Mouse (Mus musculus) brain, embryonic 14.5 days (tissue): Measurements from ENCODE around the gene Hoxa4. TPM values are rescaled to one million over a fixed set of nuclear protein-coding genes. Genes with fewer than 3 reads are reported as not detected.

Experiments
- DNase-seq: peaks from one replicate; pipeline ENCODE4 v3.0.0-alpha.2; 2011; ENCODE audit warnings: low read depth
- CTCF ChIP-seq: fragments of 200-500 bp; IDR thresholded peaks from 2 replicates; pipeline ENCODE4 v1.5.1; 2012; ENCODE audit warnings: inconsistent platforms, mild to moderate bottlenecking, moderate library complexity, borderline replicate concordance; ENCODE audit not compliant: insufficient read depth, insufficient read length; ENCODE audit errors: extremely low read depth
- POLR2A ChIP-seq: fragments of 200-500 bp; IDR thresholded peaks from 2 replicates; pipeline ENCODE4 v1.6.1; 2012; ENCODE audit warnings: mild to moderate bottlenecking, inconsistent platforms, borderline replicate concordance; ENCODE audit not compliant: poor library complexity, insufficient read depth, insufficient read length, severe bottlenecking; ENCODE audit errors: extremely low read depth
- polyA plus RNA-seq: library from polyadenylated mRNA; depleted of rRNA; stranded (reverse); fragments of >200 nt; gene quantifications from 2 replicates; pipeline ENCODE4 v1.2.3, GENCODE M21; 2012

Gene Hoxa4
- polyA plus RNA-seq, 1 experiment, result 16.4 TPM

DNA sequence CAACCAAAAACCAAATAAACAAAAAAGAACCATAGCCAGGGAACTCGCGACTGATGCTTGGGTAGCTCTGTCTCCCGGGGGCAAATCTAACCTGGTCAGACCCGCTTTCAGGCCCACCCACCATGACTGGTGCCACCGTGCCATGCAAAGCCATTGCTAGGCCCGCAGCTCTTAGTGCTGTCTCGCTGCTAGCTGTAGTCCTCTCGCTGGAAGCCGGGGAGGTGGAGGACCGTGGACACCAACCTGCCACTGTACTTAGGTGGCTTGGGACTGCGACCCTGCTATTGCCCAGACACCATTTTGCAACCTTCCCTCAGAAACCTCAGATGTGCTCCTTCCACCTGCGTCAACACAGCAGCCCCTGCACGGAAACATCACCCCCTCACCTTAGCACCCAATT lies 20.4 kb upstream of the Hoxa4 start:
- no peak for TF ChIP-seq POLR2A
- TF ChIP-seq CTCF, result no peak
- no peak for DNase-seq

DNA sequence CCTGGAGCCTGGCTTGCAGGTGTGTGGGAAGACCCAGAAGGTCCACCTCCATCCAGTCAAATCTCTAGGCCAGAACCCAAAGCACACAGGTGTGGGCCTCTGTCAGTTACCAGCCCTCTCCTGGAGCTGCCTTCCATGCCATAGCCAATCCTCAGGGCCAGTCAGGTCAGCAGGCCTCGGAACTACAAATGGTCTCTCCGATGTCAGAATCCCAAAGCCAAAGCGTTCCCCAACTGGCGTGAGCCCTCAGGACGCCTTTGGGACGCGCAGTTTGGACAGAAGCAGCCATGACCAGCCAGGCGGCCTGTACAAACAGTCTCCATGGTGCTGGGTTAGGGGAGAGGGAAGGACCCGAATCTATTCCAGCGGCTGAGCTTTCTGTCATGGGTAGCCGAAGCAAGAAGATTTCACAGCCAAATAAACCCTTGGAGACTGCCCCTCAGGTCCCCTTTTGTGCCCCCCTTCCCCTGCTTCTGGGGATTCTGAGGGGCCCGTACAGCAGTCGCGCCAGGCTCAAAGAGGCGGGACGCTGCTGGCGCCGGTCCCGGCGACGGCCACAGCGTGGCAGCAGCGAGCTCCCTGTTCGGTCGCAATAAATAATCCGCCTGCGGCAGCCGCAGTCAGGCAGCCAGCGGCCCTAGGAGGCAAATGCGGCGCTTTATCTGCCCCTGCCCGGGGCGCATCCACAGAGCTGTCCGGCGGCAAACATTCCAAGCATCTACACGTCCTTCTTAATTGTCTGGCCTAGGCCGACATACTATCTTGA lies 19.8 kb upstream of the Hoxa4 start:
- peak; percentile 84 for DNase-seq
- TF ChIP-seq POLR2A (no peak), CTCF (peak; percentile 84)

DNA sequence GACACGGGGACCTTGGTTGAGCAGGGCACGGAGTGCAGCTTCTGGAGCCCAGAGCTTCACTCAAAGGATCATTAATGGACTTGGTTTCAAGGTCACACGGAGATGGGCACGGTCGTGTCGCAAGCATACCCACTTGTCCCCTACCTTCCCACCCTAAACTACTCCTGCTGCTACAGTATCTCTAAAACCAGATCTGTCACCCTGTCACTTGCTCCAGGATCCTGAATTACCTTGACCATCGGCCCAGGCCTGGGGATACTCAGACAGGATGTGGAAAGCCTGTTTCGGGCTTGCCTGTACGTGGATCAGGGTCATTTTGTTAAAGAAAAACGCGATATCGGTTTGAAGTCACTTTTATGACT lies 18.1 kb upstream of the Hoxa4 start:
- TF ChIP-seq CTCF (no peak), POLR2A (no peak)
- no peak for DNase-seq

DNA sequence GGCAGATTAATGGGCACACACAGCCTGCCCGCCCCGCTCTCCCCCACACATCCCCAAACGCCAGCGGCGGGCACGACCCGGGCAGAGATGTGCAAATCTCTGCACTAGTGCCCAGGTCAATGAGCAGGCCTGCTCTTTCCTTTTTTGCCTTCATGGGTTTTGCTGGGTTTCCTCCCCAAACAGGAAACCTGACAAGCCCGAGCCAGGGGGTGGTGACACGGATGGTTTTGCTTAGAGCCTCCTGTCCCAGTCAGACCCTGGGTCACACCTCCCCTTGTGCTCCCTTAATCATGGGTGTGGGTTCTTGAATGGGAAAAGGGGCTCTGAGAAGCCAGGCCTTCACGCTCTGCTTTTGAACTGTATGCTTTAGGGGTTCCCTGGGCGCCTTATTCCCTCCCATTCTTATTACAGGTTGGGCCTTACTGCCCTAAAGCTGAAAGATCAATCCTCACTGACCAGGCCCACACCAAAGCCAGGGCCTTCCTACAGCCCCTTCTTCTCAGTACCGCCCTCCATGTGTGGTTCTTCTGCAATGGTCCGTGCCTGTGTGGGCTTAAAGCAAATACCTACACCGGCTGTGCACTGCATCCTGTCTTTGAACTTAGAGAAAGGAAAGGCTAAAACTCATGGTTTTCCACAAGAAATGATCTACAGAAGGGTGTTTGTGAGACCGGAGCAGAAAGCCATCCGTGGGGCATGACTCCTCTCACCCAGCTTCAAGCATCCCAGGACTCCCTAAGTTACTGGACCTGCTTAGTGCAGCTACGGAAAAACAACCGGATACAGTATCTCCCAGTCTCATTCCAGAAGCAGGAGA lies 17.5 kb upstream of the Hoxa4 start:
- TF ChIP-seq POLR2A, result no peak
- TF ChIP-seq CTCF, result no peak
- no peak for DNase-seq

DNA sequence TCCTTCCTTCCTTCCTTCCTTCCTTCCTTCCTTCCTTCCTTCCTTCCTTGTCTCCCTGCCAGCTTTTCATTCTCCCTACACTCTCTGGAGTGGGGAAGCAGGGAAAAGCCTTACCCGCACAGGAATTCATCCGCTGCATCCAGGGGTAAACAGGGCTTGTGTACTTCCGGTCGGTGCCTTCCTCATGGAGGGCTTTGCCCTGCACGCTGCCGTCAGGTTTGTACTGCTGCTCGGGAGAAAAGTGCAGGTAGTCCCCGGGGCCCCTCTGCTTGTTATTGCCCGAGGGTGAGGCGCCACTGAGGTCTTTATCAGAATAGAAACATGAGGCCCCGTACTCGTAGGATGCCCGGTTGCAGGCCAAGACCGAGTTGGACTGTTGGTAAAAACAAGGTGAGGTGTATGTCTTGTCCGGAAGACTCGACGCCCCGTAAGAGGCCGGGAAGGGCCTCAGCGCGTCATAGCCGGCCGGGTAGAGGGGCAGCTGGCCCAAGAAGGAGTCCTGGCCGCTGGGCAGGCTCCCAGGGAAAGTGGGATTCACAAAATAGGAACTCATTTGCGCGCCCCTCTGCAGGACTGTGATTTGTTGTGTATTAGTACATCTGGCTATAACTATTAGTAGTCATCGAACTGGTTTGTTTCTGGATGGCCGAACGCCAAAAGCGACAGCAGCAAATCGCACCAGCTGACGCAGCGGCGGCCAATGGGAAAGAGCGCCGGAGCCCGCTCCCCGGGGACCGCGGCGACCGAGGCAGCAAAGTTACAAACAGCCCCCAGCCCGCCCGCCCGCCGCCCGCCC lies 16.7 kb upstream of the Hoxa4 start, which contains the start of gene Hoxa6:
Gene Hoxa6 (minus strand): TSS at position 651 of the 796 bp plus-strand sequence.
- no peak for DNase-seq
- TF ChIP-seq POLR2A (no peak), CTCF (no peak)

DNA sequence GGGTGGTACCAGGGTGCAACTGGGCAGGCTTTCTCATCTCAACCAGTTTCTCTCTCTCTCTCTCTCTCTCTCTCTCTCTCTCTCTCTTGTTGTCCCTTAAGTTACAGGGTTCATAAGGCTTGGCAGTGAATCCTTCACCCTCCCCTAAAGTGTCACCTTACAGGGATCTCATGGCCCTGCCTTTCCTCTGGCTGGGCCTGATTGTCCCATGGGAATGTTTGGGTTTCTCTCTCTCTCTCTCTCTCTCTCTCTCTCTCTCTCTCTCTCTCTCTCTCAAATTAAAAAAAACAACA lies 16.1 kb upstream of the Hoxa4 start:
- DNase-seq, result no peak
- TF ChIP-seq CTCF (no peak), POLR2A (no peak)

DNA sequence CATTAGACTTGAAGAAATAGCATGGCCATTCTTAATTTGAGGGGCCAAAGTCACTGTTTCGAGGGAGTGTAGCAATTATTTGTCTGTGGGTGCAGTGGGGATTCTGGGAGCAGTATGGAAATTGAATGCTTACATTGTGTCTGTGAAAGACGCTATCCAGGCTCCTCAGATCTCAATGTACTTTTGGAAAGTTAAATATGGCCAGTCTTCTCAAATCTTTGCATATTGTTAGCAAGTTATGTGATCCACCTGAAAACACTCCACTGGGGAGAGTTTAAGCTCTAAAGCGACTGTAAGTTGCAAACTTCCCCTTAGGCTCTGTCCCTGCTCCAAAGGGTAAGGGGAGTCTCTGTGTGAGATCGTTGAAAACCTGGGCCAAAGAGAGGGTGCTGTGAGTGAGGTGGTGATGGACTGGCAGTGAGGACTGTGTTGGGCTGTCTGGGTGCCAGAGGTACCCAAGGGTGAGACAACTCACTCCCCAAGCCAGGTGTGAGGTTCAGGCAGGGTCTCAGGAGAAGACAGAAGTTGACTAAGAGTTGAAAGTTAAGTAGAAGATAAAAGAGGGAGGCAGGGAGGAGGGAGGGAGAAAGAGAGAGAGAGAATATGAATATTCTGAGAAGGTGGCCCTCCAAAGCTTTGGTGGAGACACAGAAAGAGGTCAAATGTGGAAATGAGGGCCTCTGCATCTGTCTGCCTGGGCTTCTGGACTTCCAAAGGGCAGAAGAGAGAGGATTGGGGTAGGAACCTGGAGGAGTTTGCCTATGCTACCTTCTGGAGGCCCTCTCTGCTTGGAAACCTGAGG lies 15.5 kb upstream of the Hoxa4 start:
- no peak for DNase-seq
- TF ChIP-seq CTCF (no peak), POLR2A (no peak)

DNA sequence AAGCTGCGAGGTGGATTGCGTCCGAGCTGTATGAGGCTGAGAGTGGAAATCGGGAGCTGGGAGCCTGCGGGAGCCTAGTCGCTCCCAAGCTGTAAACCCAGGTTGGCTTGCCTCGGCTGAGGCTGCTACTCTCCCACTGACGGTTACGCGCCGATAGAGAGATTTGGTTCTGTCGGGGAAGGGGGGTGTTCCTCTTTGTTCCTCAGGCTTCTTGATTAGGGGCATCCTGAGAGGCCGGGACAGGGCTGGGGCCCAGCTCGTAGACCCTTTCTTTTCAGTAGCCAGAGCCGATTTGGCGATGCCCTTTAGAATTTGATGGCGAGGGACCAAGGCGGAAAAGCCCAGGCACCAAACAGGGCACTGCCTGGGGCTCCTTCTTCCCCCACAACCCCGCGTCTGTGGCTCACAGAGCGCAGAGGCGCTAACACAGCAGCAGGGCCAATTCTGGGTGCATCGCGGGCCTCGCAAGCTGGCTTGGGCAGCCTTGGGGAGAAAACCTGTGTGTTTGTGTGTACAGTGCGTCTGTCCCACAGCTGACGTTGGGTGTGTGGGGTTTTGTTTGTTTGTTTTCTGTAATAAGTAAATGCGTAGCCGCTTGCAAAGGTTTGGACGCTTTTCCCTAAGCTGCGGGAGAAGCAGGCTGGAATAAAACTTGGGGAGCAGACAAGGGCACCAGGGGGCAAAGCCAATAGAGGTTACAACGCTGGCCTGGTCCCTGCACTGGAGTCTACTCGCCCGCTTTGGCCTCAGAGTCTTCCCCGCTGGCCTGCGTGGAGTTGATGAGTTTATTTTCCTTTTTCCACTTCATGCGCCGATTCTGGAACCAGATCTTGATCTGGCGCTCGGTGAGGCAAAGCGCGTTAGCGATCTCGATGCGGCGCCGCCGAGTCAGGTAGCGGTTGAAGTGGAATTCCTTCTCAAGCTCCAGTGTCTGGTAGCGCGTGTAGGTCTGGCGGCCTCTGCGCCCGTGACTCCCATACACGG lies 14.4 kb upstream of the Hoxa4 start:
- DNase-seq, result no peak
- TF ChIP-seq CTCF, result no peak
- no peak for TF ChIP-seq POLR2A

DNA sequence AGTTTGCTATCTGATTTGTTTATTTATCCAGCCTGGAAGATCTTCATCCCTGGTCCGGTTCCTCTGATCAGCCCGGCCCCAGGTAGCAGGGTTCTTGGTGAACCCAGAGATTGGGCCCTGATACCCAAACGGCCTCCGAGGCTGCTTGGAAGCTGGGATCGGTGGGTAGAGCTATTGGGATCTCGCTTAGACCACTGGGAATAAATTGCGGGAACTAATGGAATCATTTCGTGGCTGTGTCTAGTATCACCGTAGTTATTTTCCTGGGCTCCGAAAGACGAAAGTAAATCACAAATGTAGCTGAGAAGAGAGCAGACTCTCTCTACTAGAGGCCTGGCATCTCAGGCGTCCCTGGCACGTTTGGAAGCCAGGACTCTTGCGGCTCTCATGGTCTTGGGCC lies 13.7 kb upstream of the Hoxa4 start:
- DNase-seq, result no peak
- TF ChIP-seq CTCF (no peak), POLR2A (no peak)
